Comparison of ENCODE assay signal across 20 mouse cellular contexts in the genomic region with DNA sequence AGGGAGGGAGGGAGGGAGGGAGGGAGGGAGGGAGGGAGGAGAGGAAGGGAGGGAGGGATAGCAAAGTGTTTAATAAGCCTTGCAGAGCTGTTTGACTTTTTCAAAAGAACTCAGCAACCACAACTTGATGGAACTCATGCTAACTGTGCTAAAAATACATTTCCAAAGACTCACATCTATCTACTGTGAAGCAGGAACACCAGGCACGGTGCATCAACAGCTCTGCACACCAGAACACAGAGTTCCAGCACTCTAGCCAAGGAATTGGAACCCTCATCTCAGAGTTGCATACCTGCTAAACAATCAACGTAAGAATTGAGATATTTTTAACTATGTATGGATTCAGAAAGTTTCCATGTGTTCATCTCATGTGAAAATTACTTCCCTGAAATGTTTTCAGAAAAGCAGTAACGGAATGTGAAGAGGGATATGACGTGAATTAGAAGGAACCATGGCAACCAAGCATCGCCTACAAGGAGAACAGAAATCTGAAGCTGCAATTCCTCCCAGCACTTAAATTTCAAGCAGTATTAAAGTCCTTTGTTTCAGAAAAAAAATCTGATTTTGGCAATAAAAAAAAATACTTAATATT.
DNase-seq lines count a peak whose midpoint lies in the region; ATAC-seq lines count a peak whose summit lies in the region.
"Had no signal": no experiment of that assay in that cellular context is flagged by ENCODE, and none has a peak within 500 bp of the region (broad histone marks: within the 10 kb centered on the region; RNA-seq: fewer than 3 reads in every experiment).

No protein-coding gene starts in this region.

- DNase-seq in frontal cortex, postnatal 25 days (ENCODE audit: low spot score in 2 of 2), result no peak
- peak; percentile 16 for DNase-seq in layer of hippocampus, adult 9-11 months
- no peak for DNase-seq in layer of hippocampus, postnatal 10 days (ENCODE audit: low spot score in 2 of 2)
- DNase-seq in brain, adult 2 months (ENCODE audit: low read depth, low spot score), result peak; percentile 83
- DNase-seq in left cerebral cortex, postnatal 25 days (ENCODE audit: low spot score in 2 of 2), result peak; percentile 30 to 82
- DNase-seq in cerebellum, adult 8-10 months, result no peak
- DNase-seq: adrenal gland, postnatal 25 days; cerebellum, postnatal 10 days; gastrocnemius, postnatal 36 days; heart, adult 2 months; heart, postnatal 14 days; kidney, adult 18-20 months; liver; lung, postnatal 36 days; thymus, adult 2 months; thymus, postnatal 4 days had no signal

- ATAC-seq in frontal cortex, adult (ENCODE audit: low TSS enrichment), result peak; percentile 89
- ATAC-seq: CD4-positive, CD25-positive, alpha-beta regulatory T cell, adult 4 months; inflammation-experienced regulatory T-cells, adult 6 months; midbrain, embryonic 13.5 days had no signal

- intact Hi-C loops in left cerebral cortex, postnatal 25 days (cut with DNase I), result loop anchor here (1.0 to 5.0 kb wide), 2 partner anchors 211 to 261 kb away; no protein-coding TSS in a partner anchor

Comparison
In these comparisons a context has a peak if more than half of its experiments do, and no peak if none do; other contexts are left out.
1. DNase-seq: peak in layer of hippocampus, adult 9-11 months (single experiment), brain, adult 2 months (single experiment) and left cerebral cortex, postnatal 25 days (2 of 2); none in frontal cortex, postnatal 25 days (0 of 2), layer of hippocampus, postnatal 10 days (0 of 2) and cerebellum, adult 8-10 months (single experiment).